Mouse (Mus musculus): ENCODE data around the gene Otx2. TPM values are rescaled to one million over a fixed set of nuclear protein-coding genes. Genes with fewer than 3 reads are reported as not detected.

Otx2 gene
- total RNA-seq (2021): under 1 TPM; 0.77 to 0.86 TPM
- long read RNA-seq, experiment 1: 0 reads
- long read RNA-seq, experiment 2: 0 reads

DNA sequence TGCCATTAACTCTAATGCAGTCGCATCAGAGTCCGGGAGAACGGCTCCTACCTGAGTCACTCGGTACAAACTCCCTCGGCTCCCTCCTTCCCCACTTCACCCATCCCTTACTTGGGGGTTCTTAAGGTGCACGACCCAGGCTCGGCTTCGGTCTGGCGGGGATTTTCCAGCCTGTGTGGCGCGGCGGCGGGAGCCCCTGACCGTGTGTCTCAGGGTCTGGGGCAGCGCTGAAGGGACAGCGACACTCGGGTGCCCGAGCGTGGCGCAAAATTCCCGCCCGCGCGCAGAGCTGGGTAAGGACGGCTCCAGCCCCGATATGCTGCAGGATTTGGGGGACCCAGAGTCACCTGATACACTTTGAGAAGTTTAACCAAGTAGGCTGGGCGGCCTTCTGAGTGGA lies at the start of gene Otx2:
TSS of gene Otx2 (minus strand) at position 279 of the 400 bp plus-strand sequence.
- no peak for DNase-seq (ENCODE audit: extremely low spot score in 1 of 2, low spot score in 2 of 2)
- intact Hi-C loops (cut with DNase I): loop anchor here (5.0 kb wide), 1 partner anchor 64 kb away; no protein-coding TSS in a partner anchor
- Histone ChIP-seq H3K27ac (no peak within 1 kb of the TSS), H3K4me3 (no peak within 1 kb of the TSS)
- no peak for TF ChIP-seq CTCF (IDR thresholded peaks at IDR 0.05)

DNA sequence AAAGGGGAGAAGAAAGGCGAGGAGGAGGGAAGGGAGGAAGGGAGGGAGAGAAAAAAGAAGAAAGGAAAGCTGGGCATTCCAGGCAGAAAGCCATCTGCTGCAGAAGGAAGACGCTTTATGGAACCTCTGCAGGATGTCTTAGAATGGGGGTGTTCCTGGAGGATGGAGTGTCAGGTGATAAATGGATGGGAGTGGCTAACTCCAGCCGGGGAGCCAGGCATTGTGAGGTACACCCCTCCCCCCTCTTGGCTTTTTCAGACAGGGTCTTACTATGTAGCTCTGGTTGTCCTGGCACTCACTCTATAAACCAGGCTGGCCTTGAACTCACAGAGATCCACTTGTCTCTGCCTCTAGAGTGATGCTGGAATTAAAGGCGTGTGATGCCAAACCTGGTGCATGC lies 49.1 kb upstream of the Otx2 start:
- TF ChIP-seq CTCF (IDR thresholded peaks at IDR 0.05): no peak
- Histone ChIP-seq H3K27ac (no peak overlapping the region), H3K4me3 (no peak overlapping the region)
- no peak for DNase-seq (ENCODE audit: extremely low spot score in 1 of 2, low spot score in 2 of 2)
- intact Hi-C loops (cut with DNase I): no loop called here

DNA sequence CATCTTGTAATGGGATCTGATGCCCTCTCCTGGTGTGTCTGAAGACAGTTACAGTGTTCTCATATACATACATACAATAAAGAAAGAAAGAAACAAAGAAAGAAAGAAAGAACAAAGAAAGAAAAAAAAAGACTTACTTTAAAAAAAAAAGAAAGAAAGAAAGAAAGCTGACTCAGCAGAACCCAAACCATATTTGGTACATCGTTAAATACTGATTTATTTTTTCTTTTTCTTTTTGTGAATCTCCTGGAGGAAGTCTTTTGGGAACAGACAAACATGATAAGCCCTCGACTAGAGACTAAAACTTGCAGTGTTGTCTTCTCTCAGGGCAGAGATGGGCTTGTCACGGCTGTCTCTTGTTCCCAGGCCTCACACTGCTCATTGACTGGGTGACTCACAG lies 45.7 kb upstream of the Otx2 start:
- H3K27ac ChIP-seq: no peak overlapping the region
- intact Hi-C loops (cut with DNase I): no loop called here
- no peak for TF ChIP-seq CTCF (IDR thresholded peaks at IDR 0.05)
- no peak for DNase-seq (ENCODE audit: extremely low spot score in 1 of 2, low spot score in 2 of 2)
- no peak overlapping the region for H3K4me3 ChIP-seq

DNA sequence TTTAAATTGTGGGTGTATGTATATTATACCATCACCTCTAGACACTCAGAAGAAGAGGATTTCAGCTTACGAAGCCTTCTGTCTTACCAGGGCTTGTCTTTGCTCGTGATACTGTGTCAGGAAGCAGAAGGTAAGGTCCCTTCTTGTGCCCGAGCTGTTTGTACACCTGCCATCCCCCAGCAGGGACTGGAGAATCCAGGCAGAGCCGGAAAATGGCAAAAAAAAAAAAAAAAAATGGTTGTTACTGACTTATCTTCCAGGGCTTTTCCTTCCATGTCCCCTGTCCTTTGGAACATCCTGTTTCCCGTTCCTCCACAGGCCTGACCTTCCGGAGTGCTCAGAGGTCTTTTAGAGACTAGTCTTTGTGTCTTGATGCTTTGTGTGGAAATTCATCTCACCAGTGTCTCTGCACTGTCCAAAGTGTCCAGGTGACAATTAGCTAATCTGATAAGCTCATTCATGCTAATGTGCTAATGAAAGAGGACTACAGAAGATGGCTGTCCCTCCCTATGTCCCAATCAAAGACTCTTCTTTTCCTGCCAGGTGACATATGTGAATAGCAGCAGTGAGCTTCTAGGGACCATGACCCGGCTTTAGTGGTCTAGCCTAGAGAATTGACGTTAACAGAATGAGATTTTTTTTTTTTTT lies 44.1 kb upstream of the Otx2 start:
- H3K27ac ChIP-seq: no peak overlapping the region
- intact Hi-C loops (cut with DNase I): no loop called here

GRCm38 (mm10) chr14:48716456-48716855 lies 42.8 kb upstream of the Otx2 start:
- Histone ChIP-seq H3K4me3 (no peak overlapping the region), H3K27ac (no peak overlapping the region)
- TF ChIP-seq CTCF (IDR thresholded peaks at IDR 0.05): no peak
- intact Hi-C loops (cut with DNase I): no loop called here
- no peak for DNase-seq (ENCODE audit: extremely low spot score in 1 of 2, low spot score in 2 of 2)

More for the DNA sequence above, 44.1 kb upstream of the Otx2 start:
- DNase-seq (ENCODE audit: extremely low spot score in 1 of 2, low spot score in 2 of 2): no peak
- TF ChIP-seq CTCF (IDR thresholded peaks at IDR 0.05): no peak
- no peak overlapping the region for H3K4me3 ChIP-seq

- no peak overlapping the region for H3K27ac ChIP-seq
- no peak for DNase-seq (ENCODE audit: extremely low spot score in 1 of 2, low spot score in 2 of 2)
- intact Hi-C loops (cut with DNase I): no loop called here
- TF ChIP-seq CTCF (IDR thresholded peaks at IDR 0.05): no peak
- no peak overlapping the region for H3K4me3 ChIP-seq
Measured at GRCm38 (mm10) chr14:48710871-48711370, 37.3 kb upstream of the Otx2 start.

GRCm38 (mm10) chr14:48710062-48710870 lies 36.6 kb upstream of the Otx2 start:
- no peak for TF ChIP-seq CTCF (IDR thresholded peaks at IDR 0.05)

GRCm38 (mm10) chr14:48709371-48710061 lies 35.9 kb upstream of the Otx2 start:
- Histone ChIP-seq H3K4me3 (no peak overlapping the region), H3K27ac (no peak overlapping the region)
- intact Hi-C loops (cut with DNase I): no loop called here
- peak; percentile 15 to 22 for DNase-seq (ENCODE audit: extremely low spot score in 1 of 2, low spot score in 2 of 2)
- TF ChIP-seq CTCF (IDR thresholded peaks at IDR 0.05): no peak

More at GRCm38 (mm10) chr14:48710062-48710870, 36.6 kb upstream of the Otx2 start:
- Histone ChIP-seq H3K27ac (no peak overlapping the region), H3K4me3 (no peak overlapping the region)
- DNase-seq (ENCODE audit: extremely low spot score in 1 of 2, low spot score in 2 of 2): no peak
- intact Hi-C loops (cut with DNase I): no loop called here

- intact Hi-C loops (cut with DNase I): no loop called here
- TF ChIP-seq CTCF (IDR thresholded peaks at IDR 0.05): no peak
- no peak for DNase-seq (ENCODE audit: extremely low spot score in 1 of 2, low spot score in 2 of 2)
- H3K27ac ChIP-seq: no peak overlapping the region
- no peak overlapping the region for H3K4me3 ChIP-seq
Measured at GRCm38 (mm10) chr14:48707844-48708383, 34.3 kb upstream of the Otx2 start.

DNA sequence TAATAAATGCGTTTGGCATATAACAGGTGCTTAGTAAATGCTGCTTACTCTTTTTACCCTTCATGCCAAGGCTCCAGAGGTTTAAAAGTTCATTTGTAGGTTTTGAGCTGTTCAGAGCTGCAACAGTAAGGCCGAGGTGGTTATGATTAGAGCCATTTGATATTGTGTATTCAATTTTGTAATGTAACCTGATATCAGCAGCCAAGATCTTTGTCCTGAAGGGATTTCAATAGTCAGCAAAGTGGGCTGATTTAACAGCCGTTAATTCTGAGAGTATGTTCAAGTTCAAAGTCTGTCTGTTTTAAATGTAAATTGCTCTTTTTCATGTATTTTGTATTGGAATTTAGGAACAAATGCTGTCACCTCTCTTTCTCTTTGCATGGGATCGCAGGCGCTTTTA lies 33.8 kb upstream of the Otx2 start:
- DNase-seq (ENCODE audit: extremely low spot score in 1 of 2, low spot score in 2 of 2): no peak
- H3K4me3 ChIP-seq: no peak overlapping the region
- no peak for TF ChIP-seq CTCF (IDR thresholded peaks at IDR 0.05)
- intact Hi-C loops (cut with DNase I): no loop called here
- no peak overlapping the region for H3K27ac ChIP-seq

DNA sequence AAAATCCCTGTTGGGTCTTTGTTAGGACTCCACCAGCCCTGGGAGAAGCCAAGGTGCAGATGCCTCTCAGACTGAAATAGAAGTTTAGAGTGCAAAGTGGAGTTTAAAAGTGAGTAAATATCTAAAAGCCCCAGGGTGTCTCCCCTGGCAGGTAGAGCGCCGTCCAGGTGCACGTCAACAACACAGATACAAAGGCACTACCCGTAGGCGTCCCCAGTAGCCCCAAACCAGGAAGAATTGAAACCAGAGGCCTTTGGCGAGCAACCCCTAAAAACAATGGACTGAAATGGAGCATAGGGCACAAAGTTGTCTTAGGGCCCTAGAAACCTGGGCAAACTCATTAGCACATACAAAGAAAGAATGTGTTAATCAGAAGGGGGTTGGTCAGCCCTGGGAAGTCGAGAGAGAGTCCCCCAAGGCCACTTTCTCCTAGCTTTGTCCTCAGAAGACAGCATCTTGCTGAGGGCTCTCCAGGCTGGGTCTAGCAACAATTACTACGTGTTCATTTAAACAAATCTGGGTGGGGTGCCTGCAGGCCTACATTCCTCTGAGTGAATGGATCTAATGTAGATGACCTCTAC lies 27.3 kb upstream of the Otx2 start:
- no peak for TF ChIP-seq CTCF (IDR thresholded peaks at IDR 0.05)
- H3K27ac ChIP-seq: no peak overlapping the region
- intact Hi-C loops (cut with DNase I): no loop called here

More for the DNA sequence above, 27.3 kb upstream of the Otx2 start:
- H3K4me3 ChIP-seq: no peak overlapping the region
- no peak for DNase-seq (ENCODE audit: extremely low spot score in 1 of 2, low spot score in 2 of 2)

All from left cerebral cortex, adult 2 months (tissue).